Mouse (Mus musculus) G1E (cell line): ENCODE results near the gene Rpap3. TPM values are rescaled to one million over a fixed set of nuclear protein-coding genes. Genes with fewer than 3 reads are reported as not detected.

Experiments used
- ATAC-seq: 2 replicates; pipeline ENCODE4 v1.8.0; 2016; ENCODE audit warnings: mild to moderate bottlenecking; ENCODE audit not compliant: insufficient number of reproducible peaks, poor library complexity, low FRiP score, severe bottlenecking; ENCODE audit errors: extremely low read depth
- DNase-seq: peaks from one replicate; pipeline ENCODE4 v3.0.0; 2012; ENCODE audit warnings: low spot score
- H3K27me3 ChIP-seq: 2 replicates; pipeline ENCODE4 v1.6.1; 2012; ENCODE audit warnings: mild to moderate bottlenecking, low read length, inconsistent platforms; ENCODE audit not compliant: insufficient read depth
- H3K36me3 ChIP-seq: replicated peaks from 2 replicates; pipeline ENCODE3; 2012; ENCODE audit warnings: mild to moderate bottlenecking, inconsistent platforms
- H3K4me1 ChIP-seq: 2 replicates; pipeline ENCODE4 v1.6.1; 2012; ENCODE audit warnings: low read depth, low read length, inconsistent platforms, mixed read lengths; ENCODE audit not compliant: insufficient read depth
- H3K4me3 ChIP-seq: 2 replicates; pipeline ENCODE4 v1.5.1; 2012; ENCODE audit warnings: low read depth, mild to moderate bottlenecking, inconsistent platforms, low read length, moderate library complexity, mixed read lengths
- H3K9me3 ChIP-seq: replicated peaks from 2 replicates; pipeline ENCODE4 v1.6.1; 2012; ENCODE audit warnings: inconsistent platforms
- CTCF ChIP-seq: IDR thresholded peaks from 2 replicates; pipeline ENCODE4 v1.5.1; 2012; ENCODE audit warnings: low read depth, low read length, inconsistent platforms, mixed read lengths
- GATA1 ChIP-seq: IDR thresholded peaks from 2 replicates; pipeline ENCODE4 v1.6.1; 2012; ENCODE audit warnings: borderline replicate concordance, low read length, inconsistent platforms, mixed read lengths
- GATA2 ChIP-seq: IDR thresholded peaks from 2 replicates; pipeline ENCODE4 v1.6.1; 2012; ENCODE audit warnings: low read depth, low read length, inconsistent platforms, borderline replicate concordance
- POLR2AphosphoS5 ChIP-seq: IDR thresholded peaks from 2 replicates; pipeline ENCODE4 v1.6.1; 2012; ENCODE audit warnings: low read depth, low read length, inconsistent platforms; ENCODE audit not compliant: insufficient replicate concordance
- TAL1 ChIP-seq: conservative IDR thresholded peaks from 2 replicates; pipeline ENCODE4 v1.6.1; 2012; ENCODE audit warnings: low read depth, low read length, inconsistent platforms, mixed read lengths
- polyA plus RNA-seq: library from polyadenylated mRNA; stranded (reverse); fragments of >175 nt; gene quantifications from 2 replicates; pipeline ENCODE4 v1.2.3, GENCODE M21; 2012
- total RNA-seq, 2 experiments: library from RNA; stranded (forward) in 1 of 2; stranded (reverse) in 1 of 2; fragments of 200-1000 nt in 1 of 2; fragments of >200 nt in 1 of 2; fragmentation: Nextera tagmentation in 1 of 2; gene quantifications; 2 replicates each; pipeline ENCODE4 v1.2.3; 2014 to 2017

Rpap3 gene
- total and polyA plus RNA-seq, 3 experiments, result 19.8 to 37.8 (median 21.6) TPM

- no peak for TF ChIP-seq TAL1
- TF ChIP-seq GATA2, result no peak
- no peak for TF ChIP-seq GATA1
- TF ChIP-seq CTCF, result no peak
- no peak for TF ChIP-seq POLR2AphosphoS5
- Histone ChIP-seq H3K27me3 (peaks cover 40% of the 10 kb centered on the region), H3K4me3 (no peak overlapping the region), H3K36me3 (no peaks in the 10 kb centered on the region), H3K4me1 (no peaks in the 10 kb centered on the region), H3K9me3 (no peaks in the 10 kb centered on the region)
- ATAC-seq, result no peak
- DNase-seq, result no peak
Observed at GRCm38 (mm10) chr15:97717861-97718534, 12.4 kb upstream of the Rpap3 start.

- H3K4me1 ChIP-seq, result no peaks in the 10 kb centered on the region
- no peaks in the 10 kb centered on the region for H3K36me3 ChIP-seq
- H3K4me3 ChIP-seq, result no peak overlapping the region
- TF ChIP-seq GATA2, result no peak
- no peak for TF ChIP-seq POLR2AphosphoS5
- no peak for TF ChIP-seq GATA1
- TF ChIP-seq TAL1, result no peak
- TF ChIP-seq CTCF, result no peak
- H3K27me3 ChIP-seq, result peaks cover 50% of the 10 kb centered on the region
- ATAC-seq (no peak), DNase-seq (no peak)
- H3K9me3 ChIP-seq, result no peaks in the 10 kb centered on the region
Observed at GRCm38 (mm10) chr15:97716782-97717181, 11.2 kb upstream of the Rpap3 start.

GRCm38 (mm10) chr15:97715734-97716133, 10.1 kb upstream of the Rpap3 start:
- DNase-seq (no peak), ATAC-seq (no peak)
- H3K36me3 ChIP-seq, result no peaks in the 10 kb centered on the region
- H3K27me3 ChIP-seq, result peaks cover 53% of the 10 kb centered on the region
- H3K9me3 ChIP-seq, result no peaks in the 10 kb centered on the region
- no peak overlapping the region for H3K4me3 ChIP-seq
- TF ChIP-seq GATA2 (no peak), GATA1 (no peak), TAL1 (no peak), POLR2AphosphoS5 (no peak), CTCF (no peak)
- no peaks in the 10 kb centered on the region for H3K4me1 ChIP-seq

- Histone ChIP-seq H3K27me3 (peaks cover 54% of the 10 kb centered on the region), H3K4me3 (no peak overlapping the region), H3K36me3 (no peaks in the 10 kb centered on the region), H3K4me1 (no peaks in the 10 kb centered on the region), H3K9me3 (no peaks in the 10 kb centered on the region)
- TF ChIP-seq TAL1 (no peak), POLR2AphosphoS5 (no peak), CTCF (no peak), GATA2 (no peak), GATA1 (no peak)
- no peak for ATAC-seq
- no peak for DNase-seq
Observed at GRCm38 (mm10) chr15:97715083-97715482, 9.5 kb upstream of the Rpap3 start.

GRCm38 (mm10) chr15:97712546-97712945, 6.9 kb upstream of the Rpap3 start:
- DNase-seq (no peak), ATAC-seq (no peak)

GRCm38 (mm10) chr15:97710906-97711305, 5.3 kb upstream of the Rpap3 start:
- H3K4me1 ChIP-seq, result 0 out of 2 replicates have a peak, but pooled peaks cover 2% of the 10 kb centered on the region
- H3K4me3 ChIP-seq, result no peak overlapping the region
- ATAC-seq (no peak), DNase-seq (no peak)
- H3K36me3 ChIP-seq, result no peaks in the 10 kb centered on the region
- TF ChIP-seq CTCF (no peak), POLR2AphosphoS5 (no peak), GATA2 (no peak), GATA1 (no peak), TAL1 (no peak)
- no peaks in the 10 kb centered on the region for H3K9me3 ChIP-seq
- H3K27me3 ChIP-seq, result peaks cover 54% of the 10 kb centered on the region

More at GRCm38 (mm10) chr15:97712546-97712945, 6.9 kb upstream of the Rpap3 start:
- TF ChIP-seq POLR2AphosphoS5 (no peak), CTCF (no peak), TAL1 (no peak), GATA1 (no peak), GATA2 (no peak)
- Histone ChIP-seq H3K27me3 (peaks cover 54% of the 10 kb centered on the region), H3K4me1 (no peaks in the 10 kb centered on the region), H3K9me3 (no peaks in the 10 kb centered on the region), H3K4me3 (no peak overlapping the region), H3K36me3 (no peaks in the 10 kb centered on the region)
